Mouse (Mus musculus): ENCODE data around the gene Gstm2. TPM values are rescaled to one million over a fixed set of nuclear protein-coding genes. Genes with fewer than 3 reads are reported as not detected.
"Not testable (repeated sequence)": the region's sequence is repeated elsewhere in the genome, so short reads cannot be mapped to it uniquely, and the experiment has no call there.

The Gstm2 gene
- polyA plus RNA-seq, 1 experiment from 2014 or later = 30.1 TPM

DNA sequence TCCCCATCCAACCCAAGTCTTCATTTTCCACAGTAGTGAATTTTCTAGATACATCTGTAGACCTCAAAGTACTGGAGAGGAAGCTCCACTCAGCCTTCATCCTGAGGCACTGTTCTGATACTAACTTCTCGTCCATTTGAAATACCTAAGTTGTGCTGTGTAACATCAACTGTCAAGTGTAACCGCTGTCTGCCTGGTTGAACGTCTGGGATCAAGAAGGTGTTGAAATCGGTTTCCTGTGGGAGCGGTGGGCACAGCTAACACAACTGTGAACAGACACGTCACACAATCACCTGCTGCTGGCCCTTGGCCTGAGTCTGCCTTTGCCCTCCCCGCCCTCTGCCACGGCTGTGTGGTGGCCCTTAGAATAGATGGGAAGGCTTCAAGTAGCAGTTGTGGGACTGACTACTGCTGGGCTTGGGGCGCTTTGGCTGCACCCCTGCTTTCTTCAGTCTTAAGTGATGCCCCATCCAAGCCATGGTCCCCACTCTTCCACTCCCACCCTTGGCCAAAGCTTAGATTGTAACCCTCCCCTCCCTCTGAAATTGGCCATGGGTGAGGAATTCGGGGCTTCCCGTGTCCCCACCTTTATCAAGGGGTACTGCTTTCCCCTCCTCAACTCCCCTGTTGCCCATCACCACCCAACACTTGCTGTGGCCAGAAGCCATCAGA is 34.2 kb upstream of the Gstm2 start:
- not testable (repeated sequence) for ATAC-seq (ENCODE audit: insufficient number of reproducible peaks, low FRiP score, low TSS enrichment, low read depth); H3K27ac ChIP-seq (replicated peaks; ENCODE audit: low read depth, low read length); DNase-seq (ENCODE audit: low spot score); H3K4me1 ChIP-seq (ENCODE audit: control insufficient read depth, insufficient read depth, low read length); H3K27me3 ChIP-seq (ENCODE audit: control insufficient read depth, insufficient read depth, low read length); H3K9me3 ChIP-seq (ENCODE audit: control insufficient read depth, low read length); H3K9ac ChIP-seq (ENCODE audit: low read length); H3K4me3 ChIP-seq (ENCODE audit: low read depth, low read length); H3K36me3 ChIP-seq (ENCODE audit: control insufficient read depth, insufficient read depth, low read length); H3K4me2 ChIP-seq (ENCODE audit: low read depth, severe bottlenecking)
- WGBS = 76% methylated on average over 11 of the region's 11 CpGs

DNA sequence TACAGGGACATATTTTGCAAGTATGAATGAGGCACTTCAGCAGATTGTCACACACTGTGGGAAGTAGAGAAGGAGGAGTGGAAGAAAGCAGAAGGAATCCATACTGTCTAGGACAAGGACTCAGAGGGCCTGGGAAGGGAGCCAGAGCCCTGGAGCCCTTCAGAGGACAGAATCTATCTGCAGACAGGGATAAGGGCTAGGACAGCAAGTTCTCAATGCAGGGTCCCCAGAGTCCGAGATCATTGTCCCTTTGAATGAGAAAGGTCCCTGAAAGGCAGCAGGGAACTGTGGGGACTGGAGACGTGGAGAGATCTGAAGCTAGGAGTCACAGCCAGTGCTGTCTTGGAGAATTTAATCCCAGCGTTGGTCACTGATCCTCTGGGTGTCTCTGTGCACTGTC is 33.0 kb upstream of the Gstm2 start:
- not testable (repeated sequence) for H3K4me1 ChIP-seq (ENCODE audit: control insufficient read depth, insufficient read depth, low read length); H3K9me3 ChIP-seq (ENCODE audit: control insufficient read depth, low read length); H3K4me3 ChIP-seq (ENCODE audit: low read depth, low read length); H3K36me3 ChIP-seq (ENCODE audit: control insufficient read depth, insufficient read depth, low read length); H3K27ac ChIP-seq (replicated peaks; ENCODE audit: low read depth, low read length); ATAC-seq (ENCODE audit: insufficient number of reproducible peaks, low FRiP score, low TSS enrichment, low read depth); H3K9ac ChIP-seq (ENCODE audit: low read length); H3K27me3 ChIP-seq (ENCODE audit: control insufficient read depth, insufficient read depth, low read length); H3K4me2 ChIP-seq (ENCODE audit: low read depth, severe bottlenecking); DNase-seq (ENCODE audit: low spot score)
- 75% methylated on average over 3 of the region's 3 CpGs for WGBS

DNA sequence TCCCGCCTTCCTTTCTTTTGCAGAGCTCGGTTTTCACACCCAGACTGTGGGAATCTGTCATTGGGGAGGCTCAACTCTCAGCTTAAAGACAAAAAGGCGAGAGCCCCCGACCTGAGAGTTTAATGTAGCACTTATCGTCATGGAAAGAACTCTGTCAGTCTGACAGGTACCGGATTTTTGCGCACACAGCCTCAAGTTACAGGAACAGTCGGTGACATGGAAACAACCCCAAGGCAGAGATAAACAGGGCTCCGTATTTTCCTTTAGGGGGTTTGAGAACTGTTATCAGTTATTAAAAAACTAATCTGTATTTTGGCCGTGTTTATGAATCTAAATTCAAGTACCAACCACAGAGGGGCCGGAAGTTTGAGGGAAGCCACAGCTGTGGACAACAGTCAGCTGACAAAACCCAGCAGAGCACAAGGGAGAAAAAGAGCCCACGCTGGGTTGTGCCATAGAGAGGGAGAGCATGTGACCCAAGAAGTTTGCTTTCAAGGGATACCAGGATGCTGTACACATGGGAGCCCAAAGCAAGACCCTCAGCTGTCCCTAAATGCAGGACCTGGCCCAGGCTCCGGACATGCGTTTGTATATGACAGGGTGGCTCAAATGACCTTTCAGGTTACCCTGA is 32.1 kb upstream of the Gstm2 start:
- WGBS = 34% methylated on average over 14 of the region's 14 CpGs
- Histone ChIP-seq H3K9ac (ENCODE audit: low read length) (peak overlapping the region; percentile 35; the same call in 1 of the 2 replicates), H3K27ac (replicated peaks; ENCODE audit: low read depth, low read length) (no peak overlapping the region), H3K4me1 (ENCODE audit: control insufficient read depth, insufficient read depth, low read length) (0 out of 2 replicates have a peak, but pooled peaks cover 4% of the 10 kb centered on the region), H3K9me3 (ENCODE audit: control insufficient read depth, low read length) (no peaks in the 10 kb centered on the region), H3K4me2 (ENCODE audit: low read depth, severe bottlenecking) (peak overlapping the region; percentile 57), H3K36me3 (ENCODE audit: control insufficient read depth, insufficient read depth, low read length) (no peaks in the 10 kb centered on the region), H3K4me3 (ENCODE audit: low read depth, low read length) (peak overlapping the region; percentile 21; the same call in 1 of the 2 replicates), H3K27me3 (ENCODE audit: control insufficient read depth, insufficient read depth, low read length) (no peaks in the 10 kb centered on the region)
- ATAC-seq (ENCODE audit: insufficient number of reproducible peaks, low FRiP score, low TSS enrichment, low read depth) (0 out of 2 replicates have a peak, but pooled peaks have one; percentile 11), DNase-seq (ENCODE audit: low spot score) (peak; percentile 23)

- Histone ChIP-seq H3K36me3 (ENCODE audit: control insufficient read depth, insufficient read depth, low read length) (no peaks in the 10 kb centered on the region), H3K27ac (replicated peaks; ENCODE audit: low read depth, low read length) (peak within 1 kb of the TSS; percentile 2), H3K4me2 (ENCODE audit: low read depth, severe bottlenecking) (peak within 1 kb of the TSS; percentile 57), H3K9me3 (ENCODE audit: control insufficient read depth, low read length) (no peaks in the 10 kb centered on the region), H3K27me3 (ENCODE audit: control insufficient read depth, insufficient read depth, low read length) (no peaks in the 10 kb centered on the region), H3K4me1 (ENCODE audit: control insufficient read depth, insufficient read depth, low read length) (0 out of 2 replicates have a peak, but pooled peaks cover 4% of the 10 kb centered on the region), H3K9ac (ENCODE audit: low read length) (peak within 1 kb of the TSS; percentile 35), H3K4me3 (ENCODE audit: low read depth, low read length) (peak within 1 kb of the TSS; percentile 21)
- WGBS = under 1% methylated on average over 31 of the region's 31 CpGs
- ATAC-seq (ENCODE audit: insufficient number of reproducible peaks, low FRiP score, low TSS enrichment, low read depth) = peak; percentile 98
- DNase-seq (ENCODE audit: low spot score) = peak; percentile 95
These were observed 31.4 kb upstream of the Gstm2 start, which contains the start of gene Gstm1 for GRCm38 (mm10) chr3:108017473-108018189. TSS of gene Gstm1 (minus strand) at chr3:108017973.

- H3K27ac ChIP-seq (replicated peaks; ENCODE audit: low read depth, low read length); H3K36me3 ChIP-seq (ENCODE audit: control insufficient read depth, insufficient read depth, low read length); H3K4me1 ChIP-seq (ENCODE audit: control insufficient read depth, insufficient read depth, low read length); ATAC-seq (ENCODE audit: insufficient number of reproducible peaks, low FRiP score, low TSS enrichment, low read depth); H3K27me3 ChIP-seq (ENCODE audit: control insufficient read depth, insufficient read depth, low read length); H3K9ac ChIP-seq (ENCODE audit: low read length); H3K4me2 ChIP-seq (ENCODE audit: low read depth, severe bottlenecking); DNase-seq (ENCODE audit: low spot score); H3K4me3 ChIP-seq (ENCODE audit: low read depth, low read length); H3K9me3 ChIP-seq (ENCODE audit: control insufficient read depth, low read length): not testable (repeated sequence)
- 87% methylated on average over 5 of the region's 5 CpGs for WGBS
These were observed 30.2 kb upstream of the Gstm2 start for GRCm38 (mm10) chr3:108016468-108016867.

DNA sequence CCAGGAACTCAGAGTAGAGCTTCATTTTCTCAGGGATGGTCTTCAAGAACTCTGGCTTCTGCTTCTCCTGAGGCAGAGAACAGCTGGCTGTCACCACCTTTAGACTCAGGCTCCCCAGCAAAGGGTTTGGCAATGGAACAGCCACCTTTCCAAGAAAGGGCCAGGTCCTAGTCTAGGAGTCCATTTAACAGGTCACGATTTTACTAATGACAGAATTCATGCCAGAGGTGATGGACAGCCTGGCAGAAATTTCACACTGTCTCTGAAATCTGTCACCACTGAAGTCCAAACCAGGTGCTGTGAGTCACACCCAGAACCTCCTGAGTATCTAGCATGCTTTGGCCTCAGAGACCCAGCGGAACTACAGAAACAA is 28.7 kb upstream of the Gstm2 start:
- DNase-seq (ENCODE audit: low spot score) (no peak), ATAC-seq (ENCODE audit: insufficient number of reproducible peaks, low FRiP score, low TSS enrichment, low read depth) (no peak)
- H3K9me3 ChIP-seq (ENCODE audit: control insufficient read depth, low read length) = no peaks in the 10 kb centered on the region
- H3K27ac ChIP-seq (replicated peaks; ENCODE audit: low read depth, low read length) = no peak overlapping the region
- H3K4me1 ChIP-seq (ENCODE audit: control insufficient read depth, insufficient read depth, low read length) = 0 out of 2 replicates have a peak, but pooled peaks cover 4% of the 10 kb centered on the region
- 91% methylated on average over 2 of the region's 2 CpGs for WGBS
- no peaks in the 10 kb centered on the region for H3K36me3 ChIP-seq (ENCODE audit: control insufficient read depth, insufficient read depth, low read length)
- no peak overlapping the region for H3K9ac ChIP-seq (ENCODE audit: low read length)
- H3K4me3 ChIP-seq (ENCODE audit: low read depth, low read length) = no peak overlapping the region
- no peak overlapping the region for H3K4me2 ChIP-seq (ENCODE audit: low read depth, severe bottlenecking)
- no peaks in the 10 kb centered on the region for H3K27me3 ChIP-seq (ENCODE audit: control insufficient read depth, insufficient read depth, low read length)

- 90% methylated on average over 7 of the region's 8 CpGs for WGBS
- Histone ChIP-seq H3K27ac (replicated peaks; ENCODE audit: low read depth, low read length) (no peak overlapping the region), H3K27me3 (ENCODE audit: control insufficient read depth, insufficient read depth, low read length) (no peaks in the 10 kb centered on the region), H3K4me3 (ENCODE audit: low read depth, low read length) (no peak overlapping the region), H3K4me1 (ENCODE audit: control insufficient read depth, insufficient read depth, low read length) (0 out of 2 replicates have a peak, but pooled peaks cover 4% of the 10 kb centered on the region), H3K4me2 (ENCODE audit: low read depth, severe bottlenecking) (no peak overlapping the region), H3K9me3 (ENCODE audit: control insufficient read depth, low read length) (no peaks in the 10 kb centered on the region), H3K9ac (ENCODE audit: low read length) (no peak overlapping the region), H3K36me3 (ENCODE audit: control insufficient read depth, insufficient read depth, low read length) (no peaks in the 10 kb centered on the region)
- no peak for DNase-seq (ENCODE audit: low spot score)
- no peak for ATAC-seq (ENCODE audit: insufficient number of reproducible peaks, low FRiP score, low TSS enrichment, low read depth)
These were observed 28.1 kb upstream of the Gstm2 start for GRCm38 (mm10) chr3:108014098-108014973.
